Mouse (Mus musculus) olfactory bulb, adult 2 months (tissue): ENCODE measurements around the gene Sgca.

Experiments
- CTCF ChIP-seq: fragments of 200-500 bp; IDR thresholded peaks from 2 replicates; pipeline ENCODE4 v1.5.1; 2012; ENCODE audit warnings: low read depth, mild to moderate bottlenecking, low read length, moderate library complexity; ENCODE audit not compliant: insufficient read depth
- POLR2A ChIP-seq: fragments of 200-500 bp; IDR thresholded peaks from 2 replicates; pipeline ENCODE4 v1.6.1; 2012; ENCODE audit warnings: mild to moderate bottlenecking, low read depth, low read length, moderate library complexity; ENCODE audit not compliant: insufficient read depth

DNA sequence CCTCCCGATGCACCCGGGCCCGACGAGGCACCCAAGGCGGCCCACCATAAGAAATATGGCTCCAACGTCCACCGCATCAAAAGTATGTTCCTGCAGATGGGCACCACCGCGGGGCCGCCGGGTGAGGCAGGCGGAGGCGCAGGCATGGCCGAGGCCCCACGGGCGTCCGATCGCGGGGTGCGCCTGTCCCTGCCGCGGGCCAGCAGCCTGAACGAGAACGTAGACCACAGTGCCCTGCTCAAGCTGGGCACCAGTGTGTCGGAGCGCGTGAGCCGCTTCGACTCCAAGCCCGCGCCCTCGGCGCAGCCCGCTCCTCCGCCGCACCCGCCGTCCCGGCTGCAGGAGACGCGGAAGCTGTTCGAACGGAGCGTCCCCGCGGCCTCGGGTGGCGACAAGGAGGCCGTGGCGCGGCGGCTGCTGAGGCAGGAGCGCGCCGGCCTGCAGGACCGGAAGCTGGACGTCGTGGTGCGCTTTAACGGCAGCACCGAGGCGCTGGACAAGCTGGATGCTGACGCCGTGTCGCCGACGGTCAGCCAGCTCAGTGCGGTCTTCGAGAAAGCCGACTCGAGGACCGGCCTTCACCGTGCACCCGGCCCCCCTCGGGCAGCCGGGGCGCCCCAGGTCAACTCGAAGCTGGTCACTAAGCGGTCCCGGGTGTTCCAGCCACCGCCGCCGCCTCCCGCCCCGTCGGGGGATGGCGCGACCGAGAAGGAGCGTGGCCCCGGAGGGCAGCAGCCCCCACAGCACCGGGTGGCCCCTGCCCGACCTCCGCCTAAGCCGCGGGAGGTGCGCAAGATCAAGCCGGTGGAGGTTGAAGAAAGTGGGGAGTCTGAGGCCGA is 15.7 kb upstream of the Sgca start:
- TF ChIP-seq CTCF (no peak), POLR2A (no peak)
